Mouse (Mus musculus) forebrain, embryonic 12.5 days (tissue): ENCODE results near the gene B3gnt2. TPM values are rescaled to one million over a fixed set of nuclear protein-coding genes. Genes with fewer than 3 reads are reported as not detected.
A peak's percentile ranks its signal among the peaks of the same experiment; 100 is the strongest.
"Not testable (repeated sequence)": the region's sequence is repeated elsewhere in the genome, so short reads cannot be mapped to it uniquely, and the experiment has no call there.

Experiments used
- ATAC-seq: fragments of 200-750 bp; cut with Nextera tagmentation; 2 replicates; pipeline ENCODE4 v1.8.0; 2017; ENCODE audit warnings: moderate TSS enrichment; ENCODE audit not compliant: low FRiP score
- H3K27ac ChIP-seq: fragments of 300-500 bp; sonication (generic); 2 replicates; pipeline ENCODE4 v1.5.1; 2016; ENCODE audit warnings: mild to moderate bottlenecking
- H3K27me3 ChIP-seq: fragments of 300-500 bp; sonication (generic); 2 replicates; pipeline ENCODE4 v1.6.1; 2016; ENCODE audit warnings: mild to moderate bottlenecking
- H3K36me3 ChIP-seq: fragments of 300-500 bp; sonication (generic); replicated peaks from 2 replicates; pipeline ENCODE4 v1.6.1; 2016; ENCODE audit warnings: mild to moderate bottlenecking
- H3K4me1 ChIP-seq: fragments of 300-500 bp; sonication (generic); 2 replicates; pipeline ENCODE4 v1.6.1; 2016
- H3K4me2 ChIP-seq: fragments of 300-500 bp; sonication (generic); 2 replicates; pipeline ENCODE4 v1.6.1; 2016; ENCODE audit warnings: mild to moderate bottlenecking, moderate library complexity
- H3K4me3 ChIP-seq: fragments of 300-500 bp; sonication (generic); replicated peaks from 2 replicates; pipeline ENCODE4 v1.5.1; 2016; ENCODE audit warnings: mild to moderate bottlenecking
- H3K9ac ChIP-seq: fragments of 300-500 bp; sonication (generic); 2 replicates; pipeline ENCODE4 v1.6.1; 2016; ENCODE audit warnings: mild to moderate bottlenecking
- H3K9me3 ChIP-seq: fragments of 300-500 bp; sonication (generic); 2 replicates; pipeline ENCODE4 v1.6.1; 2016
- WGBS: fragments of 180-500 bp; shearing (Covaris S2); methylation state at CpG from one replicate; pipeline ENCODE4 v1.1.7; 2016; 5-methylcytosine and 5-hydroxymethylcytosine counted together
- polyA plus RNA-seq: library from polyadenylated mRNA; unstranded; fragments of >200 nt; fragmentation: Nextera tagmentation; extraction: Ambion mirVana; gene quantifications from 2 replicates; pipeline ENCODE4 v1.2.1, GENCODE M21; 2016

Gene B3gnt2
- polyA plus RNA-seq, 1 experiment from 2014 or later: 3.5 TPM

DNA sequence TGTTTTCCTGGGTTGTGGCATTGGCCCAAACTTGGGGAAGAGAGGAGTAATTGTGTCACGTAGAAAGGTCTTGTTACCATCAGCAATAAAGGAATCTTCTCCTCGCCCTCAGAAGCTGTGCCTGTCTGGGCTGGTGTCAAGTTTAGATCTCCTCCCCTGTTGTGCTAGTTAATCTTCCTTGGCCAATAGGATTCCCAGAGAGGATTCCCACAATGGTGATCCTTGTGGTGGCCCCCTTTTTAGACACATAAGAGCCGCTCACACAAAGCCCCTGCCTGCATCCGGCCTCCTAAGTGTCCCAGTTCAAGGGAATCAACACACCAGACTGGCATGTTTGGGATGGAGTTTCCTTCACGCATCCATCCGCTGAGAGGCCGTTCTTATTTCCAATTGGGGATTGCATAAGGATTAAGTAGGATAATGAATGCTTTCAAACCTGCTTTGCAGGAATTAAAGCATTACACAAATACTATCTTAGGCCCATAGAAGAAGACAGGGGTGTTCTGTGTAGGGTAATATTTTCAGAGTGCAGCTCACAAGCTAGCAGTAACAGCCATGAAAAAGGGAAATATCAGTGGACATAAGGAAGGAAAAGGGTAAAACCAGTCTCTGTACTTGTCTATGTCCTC lies 118.6 kb downstream of the B3gnt2 start:
- Histone ChIP-seq H3K9ac (no peak overlapping the region), H3K9me3 (no peaks in the 10 kb centered on the region), H3K27ac (peak overlapping the region; percentile 19; the same call in 1 of the 2 replicates), H3K36me3 (no peaks in the 10 kb centered on the region), H3K4me3 (no peak overlapping the region), H3K4me2 (no peak overlapping the region), H3K27me3 (no peaks in the 10 kb centered on the region), H3K4me1 (peaks cover 8% of the 10 kb centered on the region)
- no peak for ATAC-seq
- 13% methylated on average over 7 of the region's 7 CpGs for WGBS

DNA sequence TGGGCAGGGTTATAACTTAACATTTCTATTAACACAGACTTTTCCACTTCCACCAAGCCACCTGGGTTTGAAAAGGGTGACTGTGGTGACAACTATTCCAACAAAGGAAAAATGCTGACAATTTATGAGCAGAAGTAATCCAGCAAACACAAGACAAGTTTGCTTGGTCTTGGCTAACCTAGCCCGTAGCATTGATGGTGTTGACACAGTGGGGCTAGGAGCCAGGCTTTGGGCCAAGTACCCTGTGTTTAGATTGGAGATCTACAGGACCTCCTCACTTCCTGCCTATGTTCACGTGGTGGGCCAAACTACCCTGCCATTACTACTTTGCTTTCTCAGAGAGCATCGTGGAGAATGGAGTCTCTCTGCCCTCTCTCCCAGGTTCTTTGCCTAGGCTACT lies 119.3 kb downstream of the B3gnt2 start:
- H3K9me3 ChIP-seq: no peaks in the 10 kb centered on the region
- H3K9ac ChIP-seq: no peak overlapping the region
- H3K4me3 ChIP-seq: no peak overlapping the region
- no peaks in the 10 kb centered on the region for H3K27me3 ChIP-seq
- no peaks in the 10 kb centered on the region for H3K36me3 ChIP-seq
- no peak for ATAC-seq
- no peak overlapping the region for H3K4me2 ChIP-seq
- H3K27ac ChIP-seq: no peak overlapping the region
- peaks cover 8% of the 10 kb centered on the region for H3K4me1 ChIP-seq
- 72% methylated on average over 3 of the region's 3 CpGs for WGBS

DNA sequence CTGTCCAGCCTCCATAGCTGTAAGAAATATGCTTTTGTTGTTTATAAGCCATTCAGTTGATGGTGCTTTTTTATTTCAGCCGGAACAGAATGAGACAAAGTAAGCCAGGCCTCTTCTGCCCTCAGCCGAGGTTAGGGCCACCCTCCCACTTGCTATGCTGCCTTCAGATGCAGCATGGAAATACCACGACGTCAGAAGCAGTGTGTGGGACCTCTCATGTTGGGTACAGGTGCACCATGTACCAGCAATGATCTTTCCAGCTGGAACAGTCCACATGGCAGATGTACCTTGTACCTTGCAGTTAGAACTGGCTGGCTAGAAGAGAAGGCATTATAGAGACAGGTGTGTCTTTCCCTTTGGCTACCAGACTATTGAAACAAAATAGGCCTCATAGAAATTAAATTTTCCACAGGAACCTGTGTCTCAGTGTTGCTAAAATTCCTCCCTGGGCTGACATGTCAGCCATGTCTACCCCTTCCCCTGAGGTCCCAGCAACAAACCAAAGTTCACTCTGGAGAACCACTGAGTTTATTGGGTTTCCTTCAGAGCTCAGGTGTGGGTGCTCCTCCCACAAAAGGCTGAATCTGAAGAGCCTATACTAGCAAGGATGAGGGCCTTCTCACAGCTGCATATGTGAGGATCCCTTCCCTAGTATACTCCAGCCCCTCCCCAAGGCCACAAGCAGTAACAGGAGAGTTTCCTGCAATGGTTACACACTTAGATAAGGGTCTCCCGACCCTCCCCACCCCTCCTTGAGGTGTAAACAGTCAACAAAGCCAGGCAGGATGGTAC lies 121.1 kb downstream of the B3gnt2 start:
- Histone ChIP-seq H3K4me2 (no peak overlapping the region), H3K36me3 (no peaks in the 10 kb centered on the region), H3K27ac (no peak overlapping the region), H3K9me3 (no peaks in the 10 kb centered on the region), H3K9ac (no peak overlapping the region), H3K4me3 (no peak overlapping the region), H3K4me1 (peaks cover 8% of the 10 kb centered on the region), H3K27me3 (no peaks in the 10 kb centered on the region)
- WGBS: 86% methylated on average over 5 of the region's 5 CpGs
- no peak for ATAC-seq

DNA sequence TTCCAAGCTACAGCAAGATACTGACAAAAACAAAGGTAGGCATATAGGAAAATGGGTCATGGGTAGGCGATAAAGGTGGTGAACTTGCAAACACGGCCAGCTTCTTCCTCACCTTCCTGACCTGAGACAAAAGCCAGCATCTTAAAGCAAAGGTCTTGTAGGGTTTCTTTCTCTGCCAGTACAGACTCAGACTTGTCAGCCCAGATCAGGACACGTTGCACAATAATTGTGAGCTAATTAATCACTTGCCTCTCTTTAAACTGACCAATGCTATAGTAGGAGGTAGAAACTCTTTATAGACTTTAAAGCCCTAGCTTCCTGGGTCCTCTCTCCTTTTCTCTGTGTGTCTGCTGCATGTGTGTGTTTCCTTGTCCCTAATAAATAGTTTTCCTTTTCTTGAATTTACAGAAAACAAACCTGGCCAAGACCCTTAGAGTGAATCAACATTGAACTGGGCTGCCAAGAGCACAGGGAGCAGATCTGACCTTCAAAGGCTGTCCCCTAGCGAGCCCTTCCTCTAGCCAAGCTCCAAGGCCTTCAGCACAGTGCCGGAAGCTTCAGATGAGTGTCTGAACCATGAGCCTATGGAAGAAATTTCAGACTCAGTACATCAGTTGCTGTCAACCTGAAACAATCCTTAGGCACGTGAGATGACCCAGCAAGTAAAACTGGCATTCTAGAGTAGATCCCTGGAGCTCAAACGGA lies 124.1 kb downstream of the B3gnt2 start:
- Histone ChIP-seq H3K4me1 (peaks cover under 1% of the 10 kb centered on the region), H3K4me3 (no peak overlapping the region), H3K27me3 (no peaks in the 10 kb centered on the region), H3K36me3 (no peaks in the 10 kb centered on the region), H3K9me3 (no peaks in the 10 kb centered on the region), H3K4me2 (no peak overlapping the region), H3K9ac (no peak overlapping the region), H3K27ac (no peak overlapping the region)
- WGBS: 84% methylated on average over 7 of the region's 7 CpGs
- ATAC-seq: no peak

DNA sequence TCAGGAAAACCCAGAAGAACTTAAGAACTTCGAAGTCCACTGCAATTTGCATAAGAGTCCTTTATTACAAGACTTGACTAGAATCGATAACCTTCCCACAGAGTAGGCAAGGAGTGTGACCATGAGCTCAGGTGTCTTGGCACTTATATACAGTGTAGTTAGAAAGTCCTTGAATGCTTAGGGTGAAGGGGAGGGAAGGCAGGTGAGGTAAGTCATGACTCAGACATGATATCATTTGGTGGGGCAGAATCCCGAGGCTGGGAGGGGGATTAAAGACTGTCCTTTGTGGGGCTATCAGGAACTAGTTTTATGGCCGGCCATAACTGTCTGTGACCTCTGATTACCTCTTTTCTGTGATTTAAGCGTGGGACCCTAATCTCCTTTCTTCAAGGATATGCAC lies 125.6 kb downstream of the B3gnt2 start:
- 82% methylated on average over 5 of the region's 5 CpGs for WGBS
- not testable (repeated sequence) for H3K4me1 ChIP-seq, H3K27me3 ChIP-seq, ATAC-seq, H3K4me3 ChIP-seq, H3K9ac ChIP-seq, H3K27ac ChIP-seq, H3K4me2 ChIP-seq, H3K36me3 ChIP-seq, H3K9me3 ChIP-seq

DNA sequence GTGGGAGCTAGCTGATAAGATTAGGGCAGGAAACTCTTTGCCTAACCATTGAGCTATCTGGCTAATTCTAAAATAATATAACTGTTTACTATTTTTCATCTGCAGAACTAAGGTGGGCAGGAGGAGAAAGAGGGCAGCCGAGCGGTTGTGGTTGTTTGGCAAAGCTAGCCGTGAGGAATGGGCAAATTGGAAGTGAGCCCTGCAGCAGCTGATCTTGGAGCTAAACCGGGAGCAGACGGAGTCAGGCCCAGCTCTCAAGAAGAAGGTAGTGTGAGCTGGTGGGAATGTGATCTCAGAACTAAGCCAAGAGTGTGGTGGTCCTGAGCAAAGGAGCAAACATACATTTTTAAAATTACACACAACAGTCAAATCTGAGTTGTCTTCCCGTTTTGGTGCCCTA lies 126.8 kb downstream of the B3gnt2 start:
- Histone ChIP-seq H3K36me3 (no peaks in the 10 kb centered on the region), H3K4me1 (no peaks in the 10 kb centered on the region), H3K27me3 (no peaks in the 10 kb centered on the region), H3K4me3 (no peak overlapping the region), H3K9me3 (no peaks in the 10 kb centered on the region), H3K4me2 (no peak overlapping the region), H3K27ac (no peak overlapping the region), H3K9ac (no peak overlapping the region)
- 92% methylated on average over 6 of the region's 6 CpGs for WGBS
- no peak for ATAC-seq

DNA sequence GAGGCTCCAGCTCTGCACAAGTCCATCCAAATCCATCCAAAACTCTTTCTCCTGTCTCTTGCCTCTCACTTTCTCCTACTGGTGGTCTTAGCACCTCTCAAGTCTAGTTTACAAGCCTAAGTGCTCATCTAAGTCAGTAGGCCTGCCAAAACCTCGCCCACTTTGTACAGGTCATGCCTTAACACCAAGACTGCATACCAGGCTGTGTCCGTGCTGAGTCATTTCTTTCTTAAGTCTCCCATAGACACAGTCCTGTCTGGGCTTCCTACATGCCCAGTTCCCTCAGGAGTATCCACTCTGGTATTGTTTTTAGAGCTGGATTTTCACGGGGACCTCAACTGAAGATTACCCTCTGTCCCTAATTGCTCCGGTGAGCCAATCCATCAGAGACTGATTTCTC lies 127.9 kb downstream of the B3gnt2 start:
- H3K27ac ChIP-seq: no peak overlapping the region
- H3K4me2 ChIP-seq: no peak overlapping the region
- WGBS: 88% methylated on average over 4 of the region's 4 CpGs
- H3K4me1 ChIP-seq: no peaks in the 10 kb centered on the region
- H3K9ac ChIP-seq: no peak overlapping the region
- H3K27me3 ChIP-seq: no peaks in the 10 kb centered on the region
- no peaks in the 10 kb centered on the region for H3K36me3 ChIP-seq
- ATAC-seq: no peak
- no peaks in the 10 kb centered on the region for H3K9me3 ChIP-seq
- no peak overlapping the region for H3K4me3 ChIP-seq

DNA sequence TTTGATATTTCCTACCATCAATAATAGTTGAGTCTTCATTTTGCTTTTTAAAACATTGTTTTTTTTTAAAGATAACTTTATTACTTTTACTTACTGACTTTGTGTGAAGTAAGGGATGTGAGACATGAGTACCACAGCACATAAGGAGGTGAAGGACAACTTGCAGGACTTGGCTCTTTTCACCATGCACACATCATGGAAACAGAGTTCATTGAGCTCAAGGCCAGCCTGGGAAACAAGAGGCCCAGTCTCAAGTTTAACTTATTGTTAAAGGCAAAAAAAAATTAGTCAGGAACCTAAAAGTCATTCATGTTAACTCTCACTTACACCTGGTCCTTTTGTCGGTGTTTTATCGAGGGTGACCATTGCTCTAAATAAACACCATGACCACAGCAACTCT lies 137.7 kb downstream of the B3gnt2 start:
- ATAC-seq: no peak
- Histone ChIP-seq H3K9me3 (0 out of 2 replicates have a peak, but pooled peaks cover 5% of the 10 kb centered on the region), H3K36me3 (no peaks in the 10 kb centered on the region)

DNA sequence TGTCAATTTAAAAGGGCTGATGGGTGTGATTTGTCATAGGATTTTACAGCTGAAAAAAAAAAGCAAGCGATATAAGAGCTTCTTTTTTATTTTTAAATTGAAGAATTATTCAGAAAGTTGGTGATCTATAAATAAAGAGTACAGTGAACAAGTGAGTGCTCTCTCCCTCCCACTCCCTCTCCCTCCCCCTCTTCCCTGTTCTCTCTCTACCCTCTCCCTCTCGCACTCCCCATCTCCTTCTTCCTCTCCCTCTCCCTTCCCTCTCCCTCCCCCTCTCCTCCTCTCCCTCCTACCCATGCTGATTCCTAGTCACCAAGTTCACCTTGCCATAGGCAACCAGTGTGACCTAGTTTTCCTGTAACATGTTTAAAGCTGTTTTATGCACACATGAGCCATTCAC lies 140.7 kb downstream of the B3gnt2 start:
- Histone ChIP-seq H3K27me3 (no peaks in the 10 kb centered on the region), H3K4me3 (no peak overlapping the region), H3K4me1 (no peaks in the 10 kb centered on the region), H3K27ac (no peak overlapping the region), H3K9ac (no peak overlapping the region), H3K9me3 (0 out of 2 replicates have a peak, but pooled peaks cover 5% of the 10 kb centered on the region), H3K4me2 (no peak overlapping the region), H3K36me3 (no peaks in the 10 kb centered on the region)
- WGBS: 92% methylated on average over 1 of the region's 2 CpGs
- no peak for ATAC-seq

More for the DNA sequence above, 137.7 kb downstream of the B3gnt2 start:
- H3K4me2 ChIP-seq: no peak overlapping the region
- H3K9ac ChIP-seq: no peak overlapping the region
- no peaks in the 10 kb centered on the region for H3K27me3 ChIP-seq
- H3K27ac ChIP-seq: no peak overlapping the region
- no peak overlapping the region for H3K4me3 ChIP-seq
- H3K4me1 ChIP-seq: no peaks in the 10 kb centered on the region
- WGBS: 91% methylated on average over 2 of the region's 2 CpGs

DNA sequence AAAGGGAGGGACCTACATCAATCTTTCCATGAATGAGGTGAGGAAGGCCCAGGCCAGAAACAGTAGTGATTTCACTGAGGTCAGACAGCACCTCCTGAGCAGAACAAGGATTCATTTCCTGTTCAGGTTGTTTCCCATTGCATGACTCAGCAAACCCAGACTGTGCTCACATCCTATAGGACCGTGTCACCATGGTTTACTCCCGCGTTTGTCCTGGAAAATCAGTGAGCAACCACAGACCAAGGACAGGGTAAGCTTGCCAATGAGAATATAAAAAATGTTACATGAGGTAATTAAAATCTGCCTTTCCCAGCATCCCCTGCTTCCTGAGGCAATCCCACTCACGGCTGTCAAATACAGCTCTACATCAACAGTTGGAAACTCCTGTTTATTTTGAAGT lies 141.2 kb downstream of the B3gnt2 start:
- Histone ChIP-seq H3K4me1 (no peaks in the 10 kb centered on the region), H3K27ac (no peak overlapping the region), H3K27me3 (no peaks in the 10 kb centered on the region), H3K36me3 (no peaks in the 10 kb centered on the region), H3K9me3 (0 out of 2 replicates have a peak, but pooled peaks cover 5% of the 10 kb centered on the region), H3K9ac (no peak overlapping the region), H3K4me3 (no peak overlapping the region), H3K4me2 (no peak overlapping the region)
- ATAC-seq: no peak
- 93% methylated on average over 4 of the region's 4 CpGs for WGBS

DNA sequence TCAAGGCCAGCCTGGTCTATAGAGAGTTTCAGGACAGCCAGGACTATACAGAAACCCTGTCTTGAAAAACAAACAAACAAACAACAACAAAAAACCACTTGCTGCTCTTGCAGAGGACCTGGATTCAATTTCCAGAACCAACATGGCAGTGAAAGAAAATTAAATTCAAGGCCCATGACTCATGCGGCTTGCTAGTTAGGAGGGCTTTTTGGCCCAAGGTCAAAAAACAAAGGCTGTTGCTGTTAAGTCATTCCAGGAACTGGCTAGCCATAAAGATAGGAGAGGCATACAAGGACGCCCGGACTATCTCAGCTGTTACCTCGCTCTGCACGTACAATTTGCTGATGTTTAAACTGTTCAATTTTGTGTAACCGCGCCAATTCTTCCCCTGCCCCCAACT lies 142.7 kb downstream of the B3gnt2 start:
- Histone ChIP-seq H3K4me2 (no peak overlapping the region), H3K36me3 (no peaks in the 10 kb centered on the region), H3K4me1 (no peaks in the 10 kb centered on the region), H3K27ac (no peak overlapping the region), H3K9ac (no peak overlapping the region), H3K4me3 (no peak overlapping the region), H3K27me3 (no peaks in the 10 kb centered on the region), H3K9me3 (0 out of 2 replicates have a peak, but pooled peaks cover 5% of the 10 kb centered on the region)
- 92% methylated on average over 7 of the region's 7 CpGs for WGBS
- ATAC-seq: no peak

DNA sequence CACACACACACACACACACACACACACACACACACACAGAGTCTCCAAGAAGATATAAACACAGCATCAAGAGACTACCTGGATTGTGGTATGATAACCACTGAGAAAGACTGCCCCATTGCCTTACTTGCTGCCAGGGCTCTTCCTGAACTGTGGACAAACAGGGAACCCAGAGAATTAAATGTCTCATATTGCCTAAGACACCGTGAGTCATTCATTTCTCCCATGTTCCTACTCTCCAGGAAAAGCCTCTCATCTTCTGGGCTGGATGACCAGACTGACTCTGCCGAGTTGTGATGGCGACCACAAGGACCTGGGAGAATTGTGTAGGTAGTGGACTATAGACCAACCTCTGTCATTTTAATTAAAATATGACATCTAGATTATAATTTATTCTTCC lies 149.4 kb downstream of the B3gnt2 start:
- WGBS: 93% methylated on average over 3 of the region's 3 CpGs
- Histone ChIP-seq H3K36me3 (no peaks in the 10 kb centered on the region), H3K9me3 (no peaks in the 10 kb centered on the region), H3K4me3 (no peak overlapping the region), H3K4me2 (no peak overlapping the region), H3K27ac (no peak overlapping the region), H3K27me3 (no peaks in the 10 kb centered on the region), H3K4me1 (no peaks in the 10 kb centered on the region), H3K9ac (no peak overlapping the region)
- ATAC-seq: no peak
